Mouse (Mus musculus): ENCODE measurements around the gene Cep295nl. TPM values are rescaled to one million over a fixed set of nuclear protein-coding genes. Genes with fewer than 3 reads are reported as not detected.

Cep295nl gene
- polyA plus RNA-seq (2015; fragmentation: Nextera tagmentation; extraction: Ambion mirVana), result 1.1 and 1.3 TPM in 2 replicates

GRCm38 (mm10) chr11:118342400-118342981, at the start of gene Cep295nl:
Gene Cep295nl, minus strand, starts transcription at chr11:118342500.

GRCm38 (mm10) chr11:118355640-118356039, 13.3 kb upstream of the Cep295nl start, which contains the start of gene Timp2:
Gene Timp2, minus strand, starts transcription at chr11:118355740.

GRCm38 (mm10) chr11:118289999-118290889, 52.1 kb downstream of the Cep295nl start, which contains the start of gene Usp36:
Gene Usp36, minus strand, starts transcription at chr11:118290244.

Other genes with a start within 250 kb of the Cep295nl start
- 0.04 TPM in 2 replicates for gene Dnah17, start 211.9 kb downstream of the Cep295nl start, polyA plus RNA-seq (2015; fragmentation: Nextera tagmentation; extraction: Ambion mirVana)
- 10.2 and 10.7 TPM in 2 replicates for gene Cyth1, start 93.9 kb downstream of the Cep295nl start, polyA plus RNA-seq (2015; fragmentation: Nextera tagmentation; extraction: Ambion mirVana)
- 8.8 and 10.0 TPM in 2 replicates for gene Usp36, start 52.3 kb downstream of the Cep295nl start, polyA plus RNA-seq (2015; fragmentation: Nextera tagmentation; extraction: Ambion mirVana)
- 181 and 206 TPM in 2 replicates for gene Timp2, start 13.2 kb upstream of the Cep295nl start, polyA plus RNA-seq (2015; fragmentation: Nextera tagmentation; extraction: Ambion mirVana)
- gene Lgals3bp, start 59.6 kb upstream of the Cep295nl start, polyA plus RNA-seq (2015; fragmentation: Nextera tagmentation; extraction: Ambion mirVana), result 72.6 and 84.5 TPM in 2 replicates
- 18.1 and 18.3 TPM in 2 replicates for gene Cant1, start 76.6 kb upstream of the Cep295nl start, polyA plus RNA-seq (2015; fragmentation: Nextera tagmentation; extraction: Ambion mirVana)
- 11.4 and 12.1 TPM in 2 replicates for gene C1qtnf1, start 85.7 kb upstream of the Cep295nl start, polyA plus RNA-seq (2015; fragmentation: Nextera tagmentation; extraction: Ambion mirVana)
- gene Engase, start 134.3 kb upstream of the Cep295nl start, polyA plus RNA-seq (2015; fragmentation: Nextera tagmentation; extraction: Ambion mirVana), result 10.4 and 11.5 TPM in 2 replicates